Mouse (Mus musculus) cerebellum, adult 11-12 months (tissue): ENCODE measurements around the gene Gm5415.
"Not testable (repeated sequence)": the region's sequence is repeated elsewhere in the genome, so short reads cannot be mapped to it uniquely, and the experiment has no call there.

Source experiments
- DNase-seq: peaks from one replicate; pipeline ENCODE4 v3.0.0; 2022

Gm5415 gene

DNA sequence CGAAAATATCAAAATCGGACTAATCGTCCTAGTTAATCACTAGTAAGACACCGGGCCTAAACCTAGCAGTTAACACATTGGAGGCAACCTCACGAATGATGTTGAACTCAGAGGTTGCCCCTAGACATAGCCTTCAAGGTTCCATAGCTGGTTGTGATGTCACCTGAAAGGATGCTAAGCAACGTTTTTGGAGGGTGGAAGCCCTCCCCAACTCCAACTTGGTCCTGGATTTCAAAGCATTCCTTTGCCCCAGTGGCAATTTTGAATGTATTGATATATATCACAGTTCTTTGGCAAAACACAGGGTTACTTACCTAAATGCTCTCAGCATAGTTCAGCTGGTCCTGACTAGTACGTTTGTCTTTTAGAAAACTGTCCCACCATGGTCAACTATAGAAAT is at the start of gene Gm5415:
Gm5415 (minus strand) TSS at position 101 of the 400 bp plus-strand sequence.
- DNase-seq = not testable (repeated sequence)

DNA sequence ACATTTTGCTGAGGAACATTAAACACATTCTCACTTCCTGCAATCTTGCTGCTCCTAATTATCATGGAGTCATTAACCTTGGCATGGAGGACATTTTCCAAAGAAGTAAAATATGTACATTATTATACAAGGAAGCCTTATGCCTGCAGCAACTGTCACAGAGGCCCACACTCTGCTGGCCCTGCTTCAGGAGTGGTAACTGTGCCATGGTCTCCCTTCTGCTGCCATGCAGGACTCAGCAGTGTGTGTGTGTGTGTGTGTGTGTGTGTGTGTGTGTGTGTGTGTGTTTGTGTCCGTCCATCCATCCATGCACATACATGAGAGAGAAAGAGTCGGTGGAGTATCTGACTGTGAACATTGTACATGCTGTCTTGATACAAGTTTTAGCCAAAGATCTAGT is 21.8 kb upstream of the Gm5415 start:
- DNase-seq = no peak

- no peak for DNase-seq
Measured at GRCm38 (mm10) chr1:32553925-32554324, 6.8 kb upstream of the Gm5415 start.

DNA sequence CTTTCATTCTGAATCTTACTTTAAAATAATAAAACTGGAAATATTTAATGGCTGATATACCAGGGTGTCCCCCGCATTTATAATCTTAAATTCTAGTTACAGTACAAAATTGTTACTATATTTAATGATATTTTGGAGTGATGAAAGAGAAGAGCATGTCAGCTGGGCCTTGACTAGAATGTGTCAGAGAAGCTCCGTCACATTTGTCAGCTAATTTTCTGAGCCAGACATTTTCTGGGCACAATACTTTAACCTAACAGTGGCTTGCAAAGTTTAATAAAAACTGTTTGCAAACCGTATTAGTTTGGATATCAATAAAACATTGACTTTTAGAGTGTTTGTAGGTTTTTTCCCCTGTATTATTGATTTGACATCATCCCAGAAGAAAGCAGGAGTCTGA is 6.4 kb upstream of the Gm5415 start:
- DNase-seq = no peak

GRCm38 (mm10) chr1:32503381-32503780 is 43.7 kb downstream of the Gm5415 start:
- DNase-seq = no peak
